Mouse (Mus musculus) liver, embryonic 16.5 days (tissue): ENCODE results near the gene Yap1. TPM values are rescaled to one million over a fixed set of nuclear protein-coding genes. Genes with fewer than 3 reads are reported as not detected.

Experiments
- ATAC-seq: fragments of 200-750 bp; cut with Nextera tagmentation; 2 replicates; pipeline ENCODE4 v1.8.0; 2017; ENCODE audit warnings: low read depth, mild to moderate bottlenecking, moderate number of reproducible peaks, moderate library complexity
- H3K27ac ChIP-seq: fragments of 300-500 bp; sonication (generic); 2 replicates; pipeline ENCODE4 v1.5.1; 2014; ENCODE audit warnings: mild to moderate bottlenecking, low read length
- H3K27me3 ChIP-seq: fragments of 300-500 bp; sonication (generic); 2 replicates; pipeline ENCODE4 v1.6.1; 2014; ENCODE audit warnings: low read depth, low read length, mixed read lengths; ENCODE audit not compliant: control insufficient read depth, insufficient read depth
- H3K36me3 ChIP-seq: fragments of 300-500 bp; sonication (generic); 2 replicates; pipeline ENCODE4 v1.6.1; 2014; ENCODE audit warnings: mild to moderate bottlenecking; ENCODE audit not compliant: control insufficient read depth, insufficient read depth
- H3K4me1 ChIP-seq: fragments of 300-500 bp; sonication (generic); 2 replicates; pipeline ENCODE4 v1.6.1; 2014; ENCODE audit warnings: low read depth, low read length, mixed read lengths; ENCODE audit not compliant: control insufficient read depth
- H3K4me2 ChIP-seq: fragments of 300-500 bp; sonication (generic); 2 replicates; pipeline ENCODE4 v1.6.1; 2014; ENCODE audit warnings: low read depth, low read length, mixed read lengths
- H3K4me3 ChIP-seq: fragments of 300-500 bp; sonication (generic); 2 replicates; pipeline ENCODE4 v1.5.1; 2014; ENCODE audit warnings: low read depth, mild to moderate bottlenecking, low read length
- H3K9ac ChIP-seq: fragments of 300-500 bp; sonication (generic); 2 replicates; pipeline ENCODE4 v1.6.1; 2014; ENCODE audit warnings: low read depth, low read length
- H3K9me3 ChIP-seq: fragments of 300-500 bp; sonication (generic); replicated peaks from 2 replicates; pipeline ENCODE4 v1.6.1; 2016; ENCODE audit warnings: low read length; ENCODE audit not compliant: control insufficient read depth
- WGBS: fragments of 180-500 bp; shearing (Covaris S2); extraction: QIAGEN DNeasy Blood & Tissue Kit; methylation state at CpG from one replicate; pipeline ENCODE4 v1.1.7; 2014; ENCODE audit not compliant: insufficient replicate concordance; 5-methylcytosine and 5-hydroxymethylcytosine counted together
- polyA plus RNA-seq: library from polyadenylated mRNA; unstranded; fragments of >200 nt; fragmentation: Nextera tagmentation; extraction: Ambion mirVana; gene quantifications from 2 replicates; pipeline ENCODE4 v1.2.1, GENCODE M21; 2015

Yap1 gene
- polyA plus RNA-seq, 1 experiment from 2014 or later, result 3.4 TPM

GRCm38 (mm10) chr9:7961366-7962160, 42.8 kb downstream of the Yap1 start:
- Histone ChIP-seq H3K9me3 (no peaks in the 10 kb centered on the region), H3K9ac (no peak overlapping the region), H3K27me3 (no peaks in the 10 kb centered on the region), H3K36me3 (no peaks in the 10 kb centered on the region), H3K27ac (no peak overlapping the region), H3K4me1 (peaks cover 17% of the 10 kb centered on the region), H3K4me3 (no peak overlapping the region), H3K4me2 (no peak overlapping the region)
- 60% methylated on average over 21 of the region's 21 CpGs for WGBS
- no peak for ATAC-seq

GRCm38 (mm10) chr9:7960382-7960781, 44.0 kb downstream of the Yap1 start:
- no peak for ATAC-seq
- 69% methylated on average over 9 of the region's 9 CpGs for WGBS
- Histone ChIP-seq H3K4me3 (no peak overlapping the region), H3K27me3 (no peaks in the 10 kb centered on the region), H3K9ac (no peak overlapping the region), H3K27ac (no peak overlapping the region), H3K4me1 (peaks cover 15% of the 10 kb centered on the region), H3K36me3 (no peaks in the 10 kb centered on the region), H3K9me3 (no peaks in the 10 kb centered on the region), H3K4me2 (no peak overlapping the region)

GRCm38 (mm10) chr9:7959301-7959700, 45.1 kb downstream of the Yap1 start:
- 67% methylated on average over 2 of the region's 2 CpGs for WGBS
- Histone ChIP-seq H3K4me1 (peaks cover 8% of the 10 kb centered on the region), H3K9ac (no peak overlapping the region), H3K27me3 (no peaks in the 10 kb centered on the region), H3K4me2 (no peak overlapping the region), H3K4me3 (no peak overlapping the region), H3K9me3 (no peaks in the 10 kb centered on the region), H3K27ac (no peak overlapping the region), H3K36me3 (no peaks in the 10 kb centered on the region)
- no peak for ATAC-seq

- Histone ChIP-seq H3K27ac (no peak overlapping the region), H3K4me2 (no peak overlapping the region), H3K9me3 (no peaks in the 10 kb centered on the region), H3K4me3 (no peak overlapping the region), H3K27me3 (no peaks in the 10 kb centered on the region), H3K36me3 (no peaks in the 10 kb centered on the region), H3K4me1 (peaks cover 3% of the 10 kb centered on the region; the same call in 1 of the 2 replicates), H3K9ac (no peak overlapping the region)
- 42% methylated on average over 7 of the region's 7 CpGs for WGBS
- ATAC-seq, result peak; percentile 57
Observed at GRCm38 (mm10) chr9:7958025-7958593, 46.3 kb downstream of the Yap1 start.

GRCm38 (mm10) chr9:7957407-7957806, 47.0 kb downstream of the Yap1 start:
- Histone ChIP-seq H3K4me3 (no peak overlapping the region), H3K4me2 (no peak overlapping the region), H3K4me1 (peaks cover 3% of the 10 kb centered on the region; the same call in 1 of the 2 replicates), H3K9me3 (no peaks in the 10 kb centered on the region), H3K27me3 (no peaks in the 10 kb centered on the region), H3K36me3 (no peaks in the 10 kb centered on the region), H3K9ac (no peak overlapping the region), H3K27ac (no peak overlapping the region)
- WGBS, result 63% methylated on average over 2 of the region's 2 CpGs
- no peak for ATAC-seq

- Histone ChIP-seq H3K4me3 (no peak overlapping the region), H3K27me3 (no peaks in the 10 kb centered on the region), H3K9ac (no peak overlapping the region), H3K27ac (no peak overlapping the region), H3K4me1 (peaks cover 3% of the 10 kb centered on the region; the same call in 1 of the 2 replicates), H3K9me3 (no peaks in the 10 kb centered on the region), H3K4me2 (no peak overlapping the region), H3K36me3 (no peaks in the 10 kb centered on the region)
- ATAC-seq, result no peak
- 75% methylated on average over 8 of the region's 8 CpGs for WGBS
Observed at GRCm38 (mm10) chr9:7956400-7956799, 48.0 kb downstream of the Yap1 start.

GRCm38 (mm10) chr9:7952886-7953285, 51.5 kb downstream of the Yap1 start:
- Histone ChIP-seq H3K4me1 (no peaks in the 10 kb centered on the region), H3K9me3 (no peaks in the 10 kb centered on the region), H3K9ac (no peak overlapping the region), H3K4me2 (no peak overlapping the region), H3K27me3 (no peaks in the 10 kb centered on the region), H3K27ac (no peak overlapping the region), H3K4me3 (no peak overlapping the region), H3K36me3 (no peaks in the 10 kb centered on the region)
- WGBS, result 61% methylated on average over 5 of the region's 5 CpGs
- ATAC-seq, result no peak

- no peaks in the 10 kb centered on the region for H3K27me3 ChIP-seq
- ATAC-seq, result no peak
- H3K36me3 ChIP-seq, result no peaks in the 10 kb centered on the region
- H3K9ac ChIP-seq, result no peak overlapping the region
- no peak overlapping the region for H3K27ac ChIP-seq
- H3K4me2 ChIP-seq, result no peak overlapping the region
- H3K4me1 ChIP-seq, result no peaks in the 10 kb centered on the region
- 58% methylated on average over 7 of the region's 7 CpGs for WGBS
- H3K9me3 ChIP-seq, result no peaks in the 10 kb centered on the region
- no peak overlapping the region for H3K4me3 ChIP-seq
Observed at GRCm38 (mm10) chr9:7950211-7950644, 54.2 kb downstream of the Yap1 start.

GRCm38 (mm10) chr9:7947946-7948345, 56.5 kb downstream of the Yap1 start:
- Histone ChIP-seq H3K4me3 (no peak overlapping the region), H3K4me1 (no peaks in the 10 kb centered on the region), H3K4me2 (no peak overlapping the region), H3K9me3 (no peaks in the 10 kb centered on the region), H3K27ac (no peak overlapping the region), H3K9ac (no peak overlapping the region), H3K27me3 (no peaks in the 10 kb centered on the region), H3K36me3 (no peaks in the 10 kb centered on the region)
- 68% methylated on average over 4 of the region's 4 CpGs for WGBS
- ATAC-seq, result no peak
